Mouse (Mus musculus): ENCODE results near the gene Wipf2.
A peak's percentile ranks its signal among the peaks of the same experiment; 100 is the strongest.
"Not testable (repeated sequence)": the region's sequence is repeated elsewhere in the genome, so short reads cannot be mapped to it uniquely, and the experiment has no call there.

Gene Wipf2

DNA sequence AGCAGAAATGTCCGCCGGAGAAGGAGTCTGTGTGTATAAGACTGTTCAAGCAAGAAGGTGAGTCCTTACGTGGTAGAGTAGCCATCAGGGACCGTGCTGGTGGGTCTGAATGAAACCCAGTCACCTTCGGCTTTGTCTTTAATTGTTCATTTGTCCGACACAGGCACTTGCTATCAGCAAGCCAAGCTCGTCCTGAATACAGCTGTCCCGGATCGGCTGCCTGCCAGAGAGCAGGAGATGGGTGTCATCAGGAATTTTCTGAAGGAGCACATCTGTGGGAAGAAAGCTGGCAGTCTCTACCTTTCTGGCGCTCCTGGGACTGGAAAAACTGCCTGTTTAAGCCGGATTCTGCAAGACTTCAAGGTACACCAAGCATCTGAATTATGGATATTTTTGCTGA lies 47.0 kb downstream of the Wipf2 start:
- no peak for DNase-seq (ENCODE audit: low read depth, low spot score)
- H3K27me3 ChIP-seq (ENCODE audit: control insufficient read depth, insufficient read depth, low read length, poor library complexity, severe bottlenecking) = no peaks in the 10 kb centered on the region; the same call in 1 of the 2 replicates
- no peaks in the 10 kb centered on the region; the same call in 1 of the 2 replicates for H3K36me3 ChIP-seq (ENCODE audit: control insufficient read depth, insufficient read depth, low read length, poor library complexity, severe bottlenecking)

DNA sequence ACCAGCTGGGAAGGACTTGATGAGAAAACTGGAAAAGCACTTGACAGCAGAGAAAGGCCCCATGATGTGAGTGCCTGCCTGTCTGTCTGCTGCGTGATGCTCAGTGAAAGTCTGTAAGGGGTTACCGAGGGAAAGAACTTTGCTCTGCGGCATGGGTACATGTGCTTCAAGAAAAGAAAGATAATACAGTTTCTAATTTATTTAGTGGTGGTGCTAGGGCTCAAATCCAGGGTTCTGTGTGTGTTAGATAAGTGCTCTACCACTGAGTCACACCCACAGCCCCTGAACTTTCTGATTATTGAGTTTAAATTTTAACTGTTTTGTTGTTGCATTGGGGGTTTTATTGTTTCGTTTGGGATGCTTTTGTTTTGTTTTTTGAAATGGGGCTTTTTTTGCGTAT lies 48.1 kb downstream of the Wipf2 start:
- no peak for DNase-seq (ENCODE audit: low read depth, low spot score)
- H3K36me3 ChIP-seq (ENCODE audit: control insufficient read depth, insufficient read depth, low read length, poor library complexity, severe bottlenecking) = no peaks in the 10 kb centered on the region
- H3K27me3 ChIP-seq (ENCODE audit: control insufficient read depth, insufficient read depth, low read length, poor library complexity, severe bottlenecking) = no peaks in the 10 kb centered on the region; the same call in 1 of the 2 replicates

GRCm38 (mm10) chr11:98914196-98914595 lies 50.8 kb downstream of the Wipf2 start:
- Histone ChIP-seq H3K27me3 (ENCODE audit: control insufficient read depth, insufficient read depth, low read length, poor library complexity, severe bottlenecking) (no peaks in the 10 kb centered on the region; the same call in 1 of the 2 replicates), H3K36me3 (ENCODE audit: control insufficient read depth, insufficient read depth, low read length, poor library complexity, severe bottlenecking) (no peaks in the 10 kb centered on the region)
- no peak for DNase-seq (ENCODE audit: low read depth, low spot score)

GRCm38 (mm10) chr11:98916376-98916775 lies 52.9 kb downstream of the Wipf2 start:
- DNase-seq (ENCODE audit: low read depth, low spot score) = peak; percentile 69
- H3K27me3 ChIP-seq (ENCODE audit: control insufficient read depth, insufficient read depth, low read length, poor library complexity, severe bottlenecking); H3K36me3 ChIP-seq (ENCODE audit: control insufficient read depth, insufficient read depth, low read length, poor library complexity, severe bottlenecking): not testable (repeated sequence)

GRCm38 (mm10) chr11:98917428-98918005 lies 54.1 kb downstream of the Wipf2 start:
- Histone ChIP-seq H3K36me3 (ENCODE audit: control insufficient read depth, insufficient read depth, low read length, poor library complexity, severe bottlenecking) (no peaks in the 10 kb centered on the region), H3K27me3 (ENCODE audit: control insufficient read depth, insufficient read depth, low read length, poor library complexity, severe bottlenecking) (no peaks in the 10 kb centered on the region)
- DNase-seq (ENCODE audit: low read depth, low spot score) = no peak

DNA sequence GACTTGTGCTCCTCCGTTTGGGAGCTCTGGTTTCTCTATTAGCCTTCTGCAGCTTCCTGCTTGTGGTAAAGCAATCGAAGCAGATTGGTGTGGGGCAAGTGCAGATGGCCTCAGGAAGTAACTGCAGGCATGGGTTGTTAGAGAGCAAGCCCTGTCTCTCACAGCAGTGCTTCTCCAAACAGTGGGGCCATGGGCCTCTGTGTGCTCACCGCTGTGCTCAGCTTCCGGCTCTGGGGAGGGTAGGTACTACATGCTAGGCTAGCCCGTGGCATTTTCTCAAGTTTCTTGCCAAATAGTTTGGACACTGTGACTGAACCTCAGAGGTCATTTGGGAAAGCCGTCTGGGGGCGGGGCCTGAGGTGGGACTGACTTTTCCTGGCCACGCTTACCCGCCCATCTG lies 54.8 kb downstream of the Wipf2 start:
- no peaks in the 10 kb centered on the region for H3K27me3 ChIP-seq (ENCODE audit: control insufficient read depth, insufficient read depth, low read length, poor library complexity, severe bottlenecking)
- peak; percentile 49 for DNase-seq (ENCODE audit: low read depth, low spot score)
- H3K36me3 ChIP-seq (ENCODE audit: control insufficient read depth, insufficient read depth, low read length, poor library complexity, severe bottlenecking) = no peaks in the 10 kb centered on the region

DNA sequence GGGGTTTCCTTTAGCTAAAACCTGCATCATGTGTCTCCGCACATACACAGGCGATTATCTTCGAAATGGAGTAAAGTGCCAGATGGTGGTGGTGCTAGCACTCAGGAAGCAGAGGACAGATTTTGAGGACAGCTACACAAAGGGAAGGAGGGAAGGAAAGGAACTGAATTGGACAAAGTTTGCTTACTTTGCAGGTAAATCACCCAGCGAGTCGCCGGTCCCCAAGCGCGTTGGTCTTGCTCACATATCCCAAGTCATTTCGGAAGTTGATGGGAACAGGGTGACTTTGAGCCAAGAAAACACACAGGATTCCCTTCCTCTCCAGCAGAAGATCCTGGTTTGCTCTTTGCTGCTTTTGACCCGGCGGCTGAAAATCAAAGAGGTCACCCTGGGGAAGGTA lies 55.6 kb downstream of the Wipf2 start:
- Histone ChIP-seq H3K36me3 (ENCODE audit: control insufficient read depth, insufficient read depth, low read length, poor library complexity, severe bottlenecking) (no peaks in the 10 kb centered on the region), H3K27me3 (ENCODE audit: control insufficient read depth, insufficient read depth, low read length, poor library complexity, severe bottlenecking) (no peaks in the 10 kb centered on the region)
- no peak for DNase-seq (ENCODE audit: low read depth, low spot score)

GRCm38 (mm10) chr11:98921813-98922212 lies 58.4 kb downstream of the Wipf2 start:
- DNase-seq (ENCODE audit: low read depth, low spot score) = not testable (repeated sequence)

DNA sequence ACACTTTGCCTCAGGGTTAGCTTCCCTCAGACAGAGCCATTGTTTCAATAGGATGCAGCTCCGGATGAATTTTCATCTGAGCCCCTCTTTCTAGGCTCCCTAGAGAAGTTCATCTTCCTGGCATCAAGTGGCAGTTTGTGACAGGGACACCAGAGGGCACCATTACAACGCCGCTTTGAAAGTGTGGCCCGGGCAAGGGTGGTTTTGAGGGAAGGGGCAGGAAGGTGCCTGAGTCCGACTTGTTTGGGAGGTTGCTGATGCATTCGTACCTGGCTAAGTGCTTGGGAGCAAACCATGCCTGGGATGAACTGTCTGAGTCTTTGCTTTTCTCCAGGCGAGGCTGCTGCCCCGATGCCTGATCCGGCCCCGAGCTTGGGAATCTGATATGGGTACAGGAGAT lies 58.9 kb downstream of the Wipf2 start:
- not testable (repeated sequence) for H3K27me3 ChIP-seq (ENCODE audit: control insufficient read depth, insufficient read depth, low read length, poor library complexity, severe bottlenecking); H3K36me3 ChIP-seq (ENCODE audit: control insufficient read depth, insufficient read depth, low read length, poor library complexity, severe bottlenecking)
- peak; percentile 81 for DNase-seq (ENCODE audit: low read depth, low spot score)

More at GRCm38 (mm10) chr11:98921813-98922212, 58.4 kb downstream of the Wipf2 start:
- H3K27me3 ChIP-seq (ENCODE audit: control insufficient read depth, insufficient read depth, low read length, poor library complexity, severe bottlenecking); H3K36me3 ChIP-seq (ENCODE audit: control insufficient read depth, insufficient read depth, low read length, poor library complexity, severe bottlenecking): not testable (repeated sequence)

DNA sequence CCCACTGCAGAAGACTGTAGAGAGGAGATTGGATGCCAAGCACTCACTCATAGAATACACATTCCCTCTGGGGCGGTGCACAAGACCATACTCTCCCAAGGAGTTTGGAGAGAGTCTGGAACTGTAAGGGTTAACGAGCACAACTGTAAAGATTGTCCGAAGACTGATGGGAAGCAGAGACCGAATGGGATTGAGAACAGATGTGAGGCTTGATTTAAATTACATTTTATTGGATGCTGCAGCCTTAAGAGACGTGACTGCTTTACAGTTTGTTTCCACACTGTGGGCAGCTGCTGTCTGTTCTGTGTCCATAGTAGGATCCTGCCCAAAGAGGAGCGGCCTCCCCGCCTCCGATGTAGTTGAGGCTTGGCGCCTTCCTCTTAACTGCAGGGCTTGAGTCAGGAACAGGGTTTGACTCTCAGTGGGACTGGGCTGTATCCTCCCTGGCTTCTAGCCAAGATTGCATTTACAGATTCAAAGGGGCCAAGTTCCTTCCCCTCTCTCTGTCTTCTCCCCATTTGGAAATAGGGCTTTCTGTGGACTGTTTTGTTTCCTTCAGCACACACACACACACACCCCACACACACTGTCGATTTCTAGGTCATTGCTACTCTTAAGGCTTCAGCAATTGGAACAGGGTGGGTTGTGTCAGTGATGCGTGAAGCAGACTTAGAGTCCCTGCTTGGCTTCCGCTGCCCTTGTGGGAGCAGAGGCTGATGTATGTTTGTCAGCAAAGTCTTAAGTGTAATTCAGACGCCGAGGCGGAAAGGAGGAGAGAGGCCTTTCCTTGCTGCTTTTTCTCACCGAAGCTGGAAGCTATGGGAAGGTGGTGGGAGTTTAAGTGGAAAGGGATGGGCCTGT lies 59.6 kb downstream of the Wipf2 start:
- not testable (repeated sequence) for DNase-seq (ENCODE audit: low read depth, low spot score); H3K27me3 ChIP-seq (ENCODE audit: control insufficient read depth, insufficient read depth, low read length, poor library complexity, severe bottlenecking); H3K36me3 ChIP-seq (ENCODE audit: control insufficient read depth, insufficient read depth, low read length, poor library complexity, severe bottlenecking)

DNA sequence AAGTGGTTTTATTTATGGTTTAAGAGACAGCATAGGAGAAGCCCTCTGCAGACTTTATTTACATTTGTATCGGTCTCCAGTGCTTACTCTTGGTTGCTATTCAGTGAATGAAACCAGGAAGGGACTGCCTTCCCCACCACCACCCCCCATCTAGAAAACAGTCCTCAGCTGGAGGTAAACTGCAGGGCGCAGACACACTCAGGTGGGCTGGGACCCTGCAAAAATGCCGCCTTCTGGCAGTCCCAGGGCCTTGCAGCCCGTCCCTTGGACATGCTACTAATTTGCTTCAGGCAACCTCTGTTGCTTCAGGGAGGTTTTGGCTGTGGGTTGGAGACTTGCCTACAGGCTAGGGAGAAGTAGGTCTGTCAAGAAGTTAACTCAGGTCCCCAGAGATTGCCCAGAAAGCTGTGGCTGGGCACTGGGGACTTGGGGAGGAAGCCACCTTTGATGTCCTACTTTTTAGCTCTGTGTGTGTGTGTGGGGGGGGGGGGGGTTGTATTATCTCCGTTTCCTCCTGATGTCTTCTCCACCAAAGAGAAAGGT lies 61.3 kb downstream of the Wipf2 start:
- Histone ChIP-seq H3K36me3 (ENCODE audit: control insufficient read depth, insufficient read depth, low read length, poor library complexity, severe bottlenecking) (no peaks in the 10 kb centered on the region), H3K27me3 (ENCODE audit: control insufficient read depth, insufficient read depth, low read length, poor library complexity, severe bottlenecking) (no peaks in the 10 kb centered on the region)
- DNase-seq (ENCODE audit: low read depth, low spot score) = peak; percentile 65

GRCm38 (mm10) chr11:98925265-98925721 lies 61.9 kb downstream of the Wipf2 start:
- no peaks in the 10 kb centered on the region for H3K27me3 ChIP-seq (ENCODE audit: control insufficient read depth, insufficient read depth, low read length, poor library complexity, severe bottlenecking)
- no peaks in the 10 kb centered on the region for H3K36me3 ChIP-seq (ENCODE audit: control insufficient read depth, insufficient read depth, low read length, poor library complexity, severe bottlenecking)
- no peak for DNase-seq (ENCODE audit: low read depth, low spot score)

DNA sequence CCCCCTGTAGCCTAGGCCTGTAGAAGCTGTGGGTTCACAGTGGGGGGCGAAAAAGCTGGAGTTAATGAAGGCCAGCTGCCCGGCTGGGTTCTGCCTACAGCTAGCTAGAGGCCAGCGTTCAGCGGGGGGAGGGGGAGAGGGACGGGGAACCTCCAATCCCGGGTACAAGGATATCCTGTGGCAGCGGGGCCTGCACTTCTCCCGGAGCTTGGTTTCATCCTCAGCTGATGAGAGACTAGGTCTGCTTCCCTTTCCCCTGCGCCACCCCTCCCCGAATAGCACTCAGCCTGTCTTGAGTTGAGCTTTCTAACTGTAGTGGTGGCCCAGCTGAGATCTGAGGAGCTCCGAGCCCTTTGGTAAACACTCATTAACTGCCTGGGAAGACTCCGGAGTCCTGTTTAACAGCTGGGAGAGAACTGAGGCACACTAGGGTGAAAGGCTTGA lies 62.5 kb downstream of the Wipf2 start:
- H3K36me3 ChIP-seq (ENCODE audit: control insufficient read depth, insufficient read depth, low read length, poor library complexity, severe bottlenecking) = no peaks in the 10 kb centered on the region
- no peaks in the 10 kb centered on the region for H3K27me3 ChIP-seq (ENCODE audit: control insufficient read depth, insufficient read depth, low read length, poor library complexity, severe bottlenecking)
- DNase-seq (ENCODE audit: low read depth, low spot score) = no peak

- Histone ChIP-seq H3K27me3 (ENCODE audit: control insufficient read depth, insufficient read depth, low read length, poor library complexity, severe bottlenecking) (no peaks in the 10 kb centered on the region), H3K36me3 (ENCODE audit: control insufficient read depth, insufficient read depth, low read length, poor library complexity, severe bottlenecking) (no peaks in the 10 kb centered on the region)
- no peak for DNase-seq (ENCODE audit: low read depth, low spot score)
Observed at GRCm38 (mm10) chr11:98926553-98926952, 63.1 kb downstream of the Wipf2 start.

- H3K36me3 ChIP-seq (ENCODE audit: control insufficient read depth, insufficient read depth, low read length, poor library complexity, severe bottlenecking) = no peaks in the 10 kb centered on the region
- no peak for DNase-seq (ENCODE audit: low read depth, low spot score)
- H3K27me3 ChIP-seq (ENCODE audit: control insufficient read depth, insufficient read depth, low read length, poor library complexity, severe bottlenecking) = no peaks in the 10 kb centered on the region
Observed at GRCm38 (mm10) chr11:98927438-98928076, 64.1 kb downstream of the Wipf2 start, which contains the start of gene Rara. Rara (plus strand) TSS chr11:98927818.
